ENCODE assay signal across 20 mouse cellular contexts in genomic region chr11:77516553-77517425, GRCm38 (mm10). TPM values are rescaled to one million over a fixed set of nuclear protein-coding genes. Genes with fewer than 3 reads are reported as not detected.
DNase-seq lines count a peak whose midpoint lies in the region; ATAC-seq and TF ChIP-seq lines count a peak whose summit lies in the region.
"Had no signal": no experiment of that assay in that cellular context is flagged by ENCODE, and none has a peak within 500 bp of the region (broad histone marks: within the 10 kb centered on the region; RNA-seq: fewer than 3 reads in every experiment).

No protein-coding gene starts in this region.

- peak overlapping the region; percentile 23 for H3K4me2 ChIP-seq in heart, embryonic 16.5 days (ENCODE audit: low read depth, low read length)
- H3K4me2 ChIP-seq in midbrain, embryonic 14.5 days (ENCODE audit: low read length) = 0 out of 2 replicates have a peak overlapping the region, but pooled peaks have one; percentile 98
- H3K4me2 ChIP-seq in liver, postnatal 0 days (ENCODE audit: low read depth, low read length) = peak overlapping the region; percentile 82

- no peak for ATAC-seq in heart, embryonic 16.5 days (replicated peaks; ENCODE audit: extremely low read depth, insufficient read depth, low FRiP score)
- no peak for ATAC-seq in midbrain, embryonic 14.5 days (ENCODE audit: low FRiP score, low TSS enrichment)
- no peak for ATAC-seq in liver, postnatal 0 days
- ATAC-seq: activated CD4-positive, CD25-positive, alpha-beta regulatory T cell, adult 4 months; forebrain, postnatal 0 days; intestine, embryonic 16.5 days had no signal

- TF ChIP-seq CTCF in heart, adult 2 months (IDR thresholded peaks at IDR 0.05) = no peak
- no peak for TF ChIP-seq CTCF in liver, postnatal 0 days (IDR thresholded peaks at IDR 0.05; ENCODE audit: low read depth)

- no peaks in the 10 kb centered on the region for H3K9me3 ChIP-seq in heart, embryonic 16.5 days (replicated peaks; ENCODE audit: control insufficient read depth, low read length)
- no peaks in the 10 kb centered on the region for H3K9me3 ChIP-seq in midbrain, embryonic 14.5 days (ENCODE audit: control insufficient read depth, low read length)
- no peaks in the 10 kb centered on the region for H3K9me3 ChIP-seq in midbrain, embryonic 10.5 days (replicated peaks)
- no peaks in the 10 kb centered on the region for H3K9me3 ChIP-seq in liver, postnatal 0 days (ENCODE audit: low read length)
- H3K9me3 ChIP-seq: heart, embryonic 10.5 days; hindbrain, embryonic 13.5 days had no signal

- H3K79me2 ChIP-seq in heart, adult 2 months (replicated peaks; ENCODE audit: control insufficient read depth, insufficient read depth, low read length) = no peaks in the 10 kb centered on the region

- 82% methylated on average over 5 of the region's 5 CpGs for WGBS in heart, embryonic 16.5 days
- WGBS in heart, adult 2 months = 94% methylated on average over 5 of the region's 5 CpGs
- 49% methylated on average over 5 of the region's 5 CpGs for WGBS in midbrain, embryonic 14.5 days
- 62% methylated on average over 5 of the region's 5 CpGs for WGBS in midbrain, embryonic 10.5 days
- WGBS in liver, postnatal 0 days (ENCODE audit: insufficient replicate concordance) = 72% methylated on average over 5 of the region's 5 CpGs

- H3K4me3 ChIP-seq in heart, embryonic 16.5 days (ENCODE audit: low read length) = no peak overlapping the region
- no peak overlapping the region for H3K4me3 ChIP-seq in heart, adult 2 months
- H3K4me3 ChIP-seq in midbrain, embryonic 14.5 days (replicated peaks; ENCODE audit: low read depth, low read length) = no peak overlapping the region
- no peak overlapping the region for H3K4me3 ChIP-seq in midbrain, embryonic 10.5 days
- peak overlapping the region; percentile 60; the same call in 1 of the 2 replicates for H3K4me3 ChIP-seq in liver, postnatal 0 days (ENCODE audit: low read depth, low read length)

- DNase-seq in adrenal gland, postnatal 10 days = peak; percentile 36
- no peak for DNase-seq in adrenal gland, postnatal 36 days
- DNase-seq in heart, adult 2 months = no peak
- DNase-seq in midbrain, embryonic 14.5 days = peak; percentile 25
- DNase-seq in midbrain, embryonic 10.5 days (ENCODE audit: low spot score) = no peak
- no peak for DNase-seq in liver, postnatal 0 days
- no peak for DNase-seq in lung, adult 18-20 months
- DNase-seq: cerebellum, adult 2 months; forebrain, postnatal 0 days; gastrocnemius, adult 2 months; layer of hippocampus, postnatal 36 days had no signal

- intact Hi-C loops in heart, adult 2 months (cut with DNase I) = no loop called here

- no peaks in the 10 kb centered on the region for H3K36me3 ChIP-seq in heart, embryonic 16.5 days (ENCODE audit: control insufficient read depth, insufficient read depth)
- H3K36me3 ChIP-seq in heart, adult 2 months (ENCODE audit: control insufficient read depth, insufficient read depth, low read length) = no peaks in the 10 kb centered on the region
- H3K36me3 ChIP-seq in midbrain, embryonic 14.5 days (ENCODE audit: control insufficient read depth, insufficient read depth, low read length) = no peaks in the 10 kb centered on the region
- H3K36me3 ChIP-seq in midbrain, embryonic 10.5 days = no peaks in the 10 kb centered on the region
- H3K36me3 ChIP-seq in liver, postnatal 0 days (replicated peaks; ENCODE audit: insufficient read depth, low read length) = no peaks in the 10 kb centered on the region
- H3K36me3 ChIP-seq: heart, embryonic 10.5 days; hindbrain, embryonic 13.5 days had no signal

- no peak overlapping the region for H3K27ac ChIP-seq in heart, embryonic 16.5 days (ENCODE audit: low read length)
- H3K27ac ChIP-seq in heart, adult 2 months = no peak overlapping the region
- H3K27ac ChIP-seq in midbrain, embryonic 14.5 days (replicated peaks; ENCODE audit: low read depth, low read length) = no peak overlapping the region
- H3K27ac ChIP-seq in midbrain, embryonic 10.5 days (replicated peaks) = no peak overlapping the region
- no peak overlapping the region for H3K27ac ChIP-seq in liver, postnatal 0 days (ENCODE audit: low read depth)
- H3K27ac ChIP-seq: gastrocnemius, adult 2 months; heart, embryonic 10.5 days; hindbrain, embryonic 13.5 days had no signal

- peaks cover 4% of the 10 kb centered on the region; the same call in 1 of the 2 replicates for H3K27me3 ChIP-seq in heart, embryonic 16.5 days (ENCODE audit: control insufficient read depth, insufficient read depth, low read length)
- no peaks in the 10 kb centered on the region for H3K27me3 ChIP-seq in heart, adult 2 months (ENCODE audit: control insufficient read depth, insufficient read depth, low read length)
- peaks cover 36% of the 10 kb centered on the region for H3K27me3 ChIP-seq in midbrain, embryonic 14.5 days (ENCODE audit: control insufficient read depth, insufficient read depth, low read length)
- H3K27me3 ChIP-seq in midbrain, embryonic 10.5 days (ENCODE audit: low read depth, poor library complexity, severe bottlenecking) = peaks cover 55% of the 10 kb centered on the region
- peaks cover 18% of the 10 kb centered on the region for H3K27me3 ChIP-seq in liver, postnatal 0 days (ENCODE audit: insufficient read depth, low read length)

- no peak for TF ChIP-seq POLR2A in heart, adult 2 months (IDR thresholded peaks at IDR 0.05; ENCODE audit: insufficient read depth, low read depth, low read length)

- no peak for TF ChIP-seq EP300 in heart, adult 2 months (IDR thresholded peaks at IDR 0.05; ENCODE audit: insufficient read depth, low read depth, low read length)
- TF ChIP-seq EP300 in liver, postnatal 0 days (IDR thresholded peaks at IDR 0.05; ENCODE audit: low read depth) = no peak

- H3K9ac ChIP-seq in heart, embryonic 16.5 days (ENCODE audit: low read length) = no peak overlapping the region
- H3K9ac ChIP-seq in heart, adult 2 months (ENCODE audit: low read depth, low read length) = no peak overlapping the region
- no peak overlapping the region for H3K9ac ChIP-seq in midbrain, embryonic 14.5 days (replicated peaks; ENCODE audit: low read length)
- no peak overlapping the region for H3K9ac ChIP-seq in liver, postnatal 0 days (replicated peaks)
- H3K9ac ChIP-seq: forebrain, postnatal 0 days had no signal

- peaks cover 25% of the 10 kb centered on the region for H3K4me1 ChIP-seq in heart, embryonic 16.5 days (ENCODE audit: control insufficient read depth, insufficient read depth, low read length)
- peaks cover 14% of the 10 kb centered on the region for H3K4me1 ChIP-seq in heart, adult 2 months (ENCODE audit: control insufficient read depth, insufficient read depth, low read length)
- H3K4me1 ChIP-seq in midbrain, embryonic 14.5 days (ENCODE audit: control insufficient read depth, insufficient read depth, low read length) = peaks cover 30% of the 10 kb centered on the region
- H3K4me1 ChIP-seq in midbrain, embryonic 10.5 days = peaks cover 92% of the 10 kb centered on the region
- peaks cover 58% of the 10 kb centered on the region for H3K4me1 ChIP-seq in liver, postnatal 0 days (ENCODE audit: insufficient read depth)

RNA-seq across cellular contexts. Expression of gene Trp53i13, which starts 1.0 kb away (rescaled TPM):
- 10 to 100 TPM; 12.9 to 13.2 TPM for total RNA-seq in adrenal gland, postnatal 10 days (2021)
- total RNA-seq in adrenal gland, postnatal 36 days (2021) = 10 to 100 TPM in 1 of 2 experiments, 1 to 10 TPM in 1; 9.4 to 10.1 TPM
- polyA plus RNA-seq in heart, embryonic 16.5 days (2015; fragmentation: Nextera tagmentation; extraction: Ambion mirVana) = 24.7 and 29.5 TPM in 2 replicates
- total RNA-seq in heart, adult 2 months (2021) = 1 to 10 TPM; 8.3 to 9.8 TPM
- polyA plus RNA-seq in heart, adult 2 months (2012; rRNA removed) = 13.5 and 14.2 TPM in 2 replicates
- 11.7 and 12.0 TPM in 2 replicates for polyA plus RNA-seq in midbrain, embryonic 14.5 days (2014; fragmentation: Nextera tagmentation; extraction: Ambion mirVana)
- 31.3 and 36.5 TPM in 2 replicates for polyA plus RNA-seq in midbrain, embryonic 10.5 days (2016; fragmentation: Nextera tagmentation; extraction: Ambion mirVana)
- 4.8 and 5.4 TPM in 2 replicates for polyA plus RNA-seq in liver, postnatal 0 days (2015; fragmentation: Nextera tagmentation; extraction: Ambion mirVana)
- total RNA-seq: monocyte, adult 5-6 weeks had no signal

RNA-seq across cellular contexts. Expression of gene Abhd15, which starts 1.9 kb away (rescaled TPM):
- 10 to 100 TPM; 26.1 to 27.5 TPM for total RNA-seq in adrenal gland, postnatal 10 days (2021)
- 10 to 100 TPM; 12.6 to 14.0 TPM for total RNA-seq in adrenal gland, postnatal 36 days (2021)
- polyA plus RNA-seq in heart, embryonic 16.5 days (2015; fragmentation: Nextera tagmentation; extraction: Ambion mirVana) = 3.2 TPM in 2 replicates
- total RNA-seq in heart, adult 2 months (2021) = 1 to 10 TPM; 2.4 to 2.9 TPM
- 1.4 and 2.0 TPM in 2 replicates for polyA plus RNA-seq in heart, adult 2 months (2012; rRNA removed)
- 1.8 and 2.0 TPM in 2 replicates for polyA plus RNA-seq in midbrain, embryonic 14.5 days (2014; fragmentation: Nextera tagmentation; extraction: Ambion mirVana)
- polyA plus RNA-seq in midbrain, embryonic 10.5 days (2016; fragmentation: Nextera tagmentation; extraction: Ambion mirVana) = 3.9 and 4.2 TPM in 2 replicates
- polyA plus RNA-seq in liver, postnatal 0 days (2015; fragmentation: Nextera tagmentation; extraction: Ambion mirVana) = 16.2 and 18.5 TPM in 2 replicates

RNA-seq across cellular contexts. Expression of gene Gm10392, which starts 2.2 kb away (rescaled TPM):
- not detected for total RNA-seq in adrenal gland, postnatal 10 days (2021)
- total RNA-seq in adrenal gland, postnatal 36 days (2021) = not detected
- 0.22 and 0.26 TPM in 2 replicates for polyA plus RNA-seq in heart, embryonic 16.5 days (2015; fragmentation: Nextera tagmentation; extraction: Ambion mirVana)
- total RNA-seq in heart, adult 2 months (2021) = not detected
- 0.06 TPM in 1 of 2 replicates, not detected in the other for polyA plus RNA-seq in heart, adult 2 months (2012; rRNA removed)
- polyA plus RNA-seq in midbrain, embryonic 14.5 days (2014; fragmentation: Nextera tagmentation; extraction: Ambion mirVana) = not detected in 2 replicates
- 0.12 TPM in 1 of 2 replicates, not detected in the other for polyA plus RNA-seq in midbrain, embryonic 10.5 days (2016; fragmentation: Nextera tagmentation; extraction: Ambion mirVana)
- 0.18 and 0.28 TPM in 2 replicates for polyA plus RNA-seq in liver, postnatal 0 days (2015; fragmentation: Nextera tagmentation; extraction: Ambion mirVana)
- total RNA-seq: forebrain, postnatal 0 days; gastrocnemius, adult 2 months; layer of hippocampus, postnatal 36 days; left cerebral cortex, postnatal 36 days; monocyte, adult 5-6 weeks had no signal
- polyA plus RNA-seq: cerebellum, adult 2 months; cortical plate, adult 2 months; forebrain, postnatal 0 days; heart, embryonic 10.5 days; hindbrain, embryonic 13.5 days; neural tube, embryonic 14.5 days had no signal

RNA-seq across cellular contexts. Expression of gene Git1, which starts 23.4 kb away (rescaled TPM):
- 10 to 100 TPM; 49.7 to 57.8 TPM for total RNA-seq in adrenal gland, postnatal 10 days (2021)
- total RNA-seq in adrenal gland, postnatal 36 days (2021) = 10 to 100 TPM; 47.6 to 49.9 TPM
- 7.5 and 7.7 TPM in 2 replicates for polyA plus RNA-seq in heart, embryonic 16.5 days (2015; fragmentation: Nextera tagmentation; extraction: Ambion mirVana)
- total RNA-seq in heart, adult 2 months (2021) = 10 to 100 TPM; 53.3 to 59.4 TPM
- 52.3 and 54.0 TPM in 2 replicates for polyA plus RNA-seq in heart, adult 2 months (2012; rRNA removed)
- 23.1 and 25.1 TPM in 2 replicates for polyA plus RNA-seq in midbrain, embryonic 14.5 days (2014; fragmentation: Nextera tagmentation; extraction: Ambion mirVana)
- polyA plus RNA-seq in midbrain, embryonic 10.5 days (2016; fragmentation: Nextera tagmentation; extraction: Ambion mirVana) = 10.9 and 11.7 TPM in 2 replicates
- polyA plus RNA-seq in liver, postnatal 0 days (2015; fragmentation: Nextera tagmentation; extraction: Ambion mirVana) = 2.1 and 2.5 TPM in 2 replicates

RNA-seq across cellular contexts. Expression of gene Ankrd13b, which starts 27.3 kb away (rescaled TPM):
- 10 to 100 TPM in 1 of 2 experiments, 1 to 10 TPM in 1; 8.3 to 13.4 TPM for total RNA-seq in adrenal gland, postnatal 10 days (2021)
- total RNA-seq in adrenal gland, postnatal 36 days (2021) = 1 to 10 TPM; 5.8 to 6.7 TPM
- polyA plus RNA-seq in heart, embryonic 16.5 days (2015; fragmentation: Nextera tagmentation; extraction: Ambion mirVana) = 2.0 and 3.7 TPM in 2 replicates
- 10 to 100 TPM in 1 of 2 experiments, 1 to 10 TPM in 1; 9.2 to 10.6 TPM for total RNA-seq in heart, adult 2 months (2021)
- 19.4 and 20.3 TPM in 2 replicates for polyA plus RNA-seq in heart, adult 2 months (2012; rRNA removed)
- 42.6 and 43.7 TPM in 2 replicates for polyA plus RNA-seq in midbrain, embryonic 14.5 days (2014; fragmentation: Nextera tagmentation; extraction: Ambion mirVana)
- polyA plus RNA-seq in midbrain, embryonic 10.5 days (2016; fragmentation: Nextera tagmentation; extraction: Ambion mirVana) = 7.4 and 11.8 TPM in 2 replicates
- polyA plus RNA-seq in liver, postnatal 0 days (2015; fragmentation: Nextera tagmentation; extraction: Ambion mirVana) = 0.53 and 0.72 TPM in 2 replicates
- total RNA-seq: monocyte, adult 5-6 weeks had no signal

Comparison
In these comparisons a context has a peak if more than half of its experiments do, and no peak if none do; other contexts are left out.
1. DNase-seq: peak in adrenal gland, postnatal 10 days (single experiment) and midbrain, embryonic 14.5 days (single experiment); none in adrenal gland, postnatal 36 days (0 of 2), heart, adult 2 months (0 of 2), midbrain, embryonic 10.5 days (single experiment), liver, postnatal 0 days (single experiment) and lung, adult 18-20 months (0 of 2).
2. H3K4me2 ChIP-seq: peak in every context shown above with its lines; median percentile 98 in midbrain, embryonic 14.5 days; 82 in liver, postnatal 0 days; 23 in heart, embryonic 16.5 days.